Mouse (Mus musculus): ENCODE measurements around the gene Enkur.

- no peak for TF ChIP-seq GATA1 (IDR thresholded peaks at IDR 0.05; ENCODE audit: low read length)
- no peak for TF ChIP-seq TAL1 (IDR thresholded peaks at IDR 0.05; ENCODE audit: low read length)
Measured at GRCm38 (mm10) chr2:21202754-21203153, 2.4 kb downstream of the Enkur start.

All from erythroblast, embryonic 14.5 days (primary cell).